Comparison of ENCODE assay signal across 16 mouse cellular contexts in the genomic region with DNA sequence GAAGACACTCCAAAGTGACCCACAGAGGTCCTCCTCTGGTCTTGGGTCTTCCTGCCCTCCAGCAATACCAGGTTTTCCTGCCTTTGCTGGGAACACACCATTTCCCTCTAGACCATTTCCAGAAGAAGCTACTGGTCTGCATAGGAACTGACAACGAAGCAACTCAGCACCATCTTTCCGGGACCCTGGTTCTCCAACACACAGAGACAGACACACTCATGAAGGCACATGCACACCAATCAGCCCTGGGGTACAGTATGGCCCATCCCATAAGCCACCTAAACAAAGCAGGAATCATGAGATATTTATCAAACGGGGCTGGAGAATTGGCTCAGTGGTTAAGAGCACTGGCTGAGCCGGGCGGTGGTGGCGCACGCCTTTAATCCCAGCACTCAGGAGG.
"Had no signal": no experiment of that assay in that cellular context is flagged by ENCODE, and none has a peak within 500 bp of the region (broad histone marks: within the 10 kb centered on the region; RNA-seq: fewer than 3 reads in every experiment).

No protein-coding gene starts in this region.

- H3K27me3 ChIP-seq: neural tube, embryonic 13.5 days; neural tube, embryonic 15.5 days; stomach, embryonic 15.5 days had no signal

- H3K36me3 ChIP-seq: neural tube, embryonic 13.5 days; neural tube, embryonic 15.5 days; stomach, embryonic 15.5 days had no signal

- H3K9me3 ChIP-seq: neural tube, embryonic 13.5 days; neural tube, embryonic 15.5 days; stomach, embryonic 15.5 days had no signal

- H3K27ac ChIP-seq: neural tube, embryonic 13.5 days; neural tube, embryonic 15.5 days; stomach, embryonic 15.5 days; stomach, postnatal 0 days had no signal

- DNase-seq: retina, postnatal 1 day; right cerebral cortex, adult 18-20 months; right cerebral cortex, postnatal 14 days; right cerebral cortex, postnatal 25 days; right cerebral cortex, postnatal 4 days; spleen, adult 18-20 months; thymus, adult 18-20 months; thymus, adult 2 months; thymus, postnatal 14 days; thymus, postnatal 25 days; thymus, postnatal 36 days; thymus, postnatal 4 days had no signal

- H3K4me3 ChIP-seq: neural tube, embryonic 13.5 days; neural tube, embryonic 15.5 days; stomach, embryonic 15.5 days had no signal
